Mouse (Mus musculus): ENCODE measurements around the gene Babam1. TPM values are rescaled to one million over a fixed set of nuclear protein-coding genes. Genes with fewer than 3 reads are reported as not detected.

The Babam1 gene
- 96.0 and 96.6 TPM in 2 replicates for polyA plus RNA-seq (2015; fragmentation: Nextera tagmentation; extraction: Ambion mirVana)

- H3K36me3 ChIP-seq = peaks cover 24% of the 10 kb centered on the region
- peak within 1 kb of the TSS; percentile 83 for H3K4me3 ChIP-seq
- H3K27me3 ChIP-seq = no peaks in the 10 kb centered on the region
- H3K4me2 ChIP-seq = peak within 1 kb of the TSS; percentile 74
- ATAC-seq (ENCODE audit: low read depth) = peak; percentile 98
- peak within 1 kb of the TSS; percentile 82 for H3K9ac ChIP-seq
- WGBS = under 1% methylated on average over 34 of the region's 34 CpGs
- peak within 1 kb of the TSS; percentile 64 for H3K27ac ChIP-seq (replicated peaks)
- peaks cover 8% of the 10 kb centered on the region for H3K4me1 ChIP-seq (replicated peaks)
- H3K9me3 ChIP-seq = no peaks in the 10 kb centered on the region
These were observed at the start of gene Babam1 for GRCm38 (mm10) chr8:71396639-71397305. Babam1 (plus strand) TSS chr8:71396861.

GRCm38 (mm10) chr8:71351117-71351516, 45.5 kb upstream of the Babam1 start:
- no peak overlapping the region for H3K27ac ChIP-seq (replicated peaks)
- peaks cover 99% of the 10 kb centered on the region for H3K36me3 ChIP-seq
- WGBS = 81% methylated on average over 3 of the region's 3 CpGs
- H3K27me3 ChIP-seq = no peaks in the 10 kb centered on the region
- H3K9ac ChIP-seq = no peak overlapping the region
- H3K4me2 ChIP-seq = no peak overlapping the region
- H3K9me3 ChIP-seq = no peaks in the 10 kb centered on the region
- H3K4me3 ChIP-seq = no peak overlapping the region
- no peak for ATAC-seq (ENCODE audit: low read depth)
- no peaks in the 10 kb centered on the region for H3K4me1 ChIP-seq (replicated peaks)

GRCm38 (mm10) chr8:71351520-71351919, 45.1 kb upstream of the Babam1 start:
- Histone ChIP-seq H3K4me3 (no peak overlapping the region), H3K4me2 (no peak overlapping the region), H3K9ac (no peak overlapping the region), H3K9me3 (no peaks in the 10 kb centered on the region), H3K27me3 (no peaks in the 10 kb centered on the region), H3K4me1 (replicated peaks) (no peaks in the 10 kb centered on the region), H3K36me3 (peaks cover 99% of the 10 kb centered on the region), H3K27ac (replicated peaks) (no peak overlapping the region)
- WGBS = 88% methylated on average over 1 of the region's 1 CpGs
- no peak for ATAC-seq (ENCODE audit: low read depth)

GRCm38 (mm10) chr8:71358026-71358425, 38.6 kb upstream of the Babam1 start:
- H3K4me3 ChIP-seq = no peak overlapping the region
- no peak overlapping the region for H3K4me2 ChIP-seq
- no peaks in the 10 kb centered on the region for H3K9me3 ChIP-seq
- no peak for ATAC-seq (ENCODE audit: low read depth)
- no peak overlapping the region for H3K27ac ChIP-seq (replicated peaks)
- H3K27me3 ChIP-seq = no peaks in the 10 kb centered on the region
- H3K4me1 ChIP-seq (replicated peaks) = no peaks in the 10 kb centered on the region
- H3K9ac ChIP-seq = no peak overlapping the region
- H3K36me3 ChIP-seq = peaks cover 86% of the 10 kb centered on the region
- WGBS = 89% methylated on average over 3 of the region's 3 CpGs

GRCm38 (mm10) chr8:71366771-71367528, 29.7 kb upstream of the Babam1 start, which contains the start of gene Use1:
Use1 (plus strand) TSS chr8:71366848.
- no peaks in the 10 kb centered on the region for H3K9me3 ChIP-seq
- H3K4me1 ChIP-seq (replicated peaks) = peaks cover 38% of the 10 kb centered on the region
- H3K36me3 ChIP-seq = peaks cover 14% of the 10 kb centered on the region
- WGBS = under 1% methylated on average over 56 of the region's 56 CpGs
- peak within 1 kb of the TSS; percentile 77 for H3K9ac ChIP-seq
- H3K27me3 ChIP-seq = no peaks in the 10 kb centered on the region
- peak within 1 kb of the TSS; percentile 94 for H3K27ac ChIP-seq (replicated peaks)
- peak within 1 kb of the TSS; percentile 74 for H3K4me2 ChIP-seq
- H3K4me3 ChIP-seq = peak within 1 kb of the TSS; percentile 61
- ATAC-seq (ENCODE audit: low read depth) = peak; percentile 80

GRCm38 (mm10) chr8:71367529-71368176, 29.0 kb upstream of the Babam1 start:
- Histone ChIP-seq H3K27ac (replicated peaks) (peak overlapping the region; percentile 94), H3K27me3 (no peaks in the 10 kb centered on the region), H3K4me1 (replicated peaks) (peaks cover 38% of the 10 kb centered on the region), H3K4me2 (peak overlapping the region; percentile 74), H3K9ac (peak overlapping the region; percentile 77), H3K36me3 (peaks cover 14% of the 10 kb centered on the region), H3K9me3 (no peaks in the 10 kb centered on the region), H3K4me3 (peak overlapping the region; percentile 61)
- WGBS = 59% methylated on average over 17 of the region's 17 CpGs
- no peak for ATAC-seq (ENCODE audit: low read depth)

- Histone ChIP-seq H3K4me3 (no peak overlapping the region), H3K4me2 (no peak overlapping the region), H3K4me1 (replicated peaks) (peaks cover 38% of the 10 kb centered on the region), H3K36me3 (peaks cover 18% of the 10 kb centered on the region), H3K9ac (0 out of 2 replicates have a peak overlapping the region, but pooled peaks have one; percentile 2), H3K9me3 (no peaks in the 10 kb centered on the region), H3K27ac (replicated peaks) (no peak overlapping the region), H3K27me3 (no peaks in the 10 kb centered on the region)
- ATAC-seq (ENCODE audit: low read depth) = no peak
These were observed 28.3 kb upstream of the Babam1 start for GRCm38 (mm10) chr8:71368366-71368765.

GRCm38 (mm10) chr8:71369040-71369718, 27.5 kb upstream of the Babam1 start:
- Histone ChIP-seq H3K36me3 (peaks cover 26% of the 10 kb centered on the region), H3K9me3 (no peaks in the 10 kb centered on the region), H3K27me3 (no peaks in the 10 kb centered on the region), H3K4me1 (replicated peaks) (peaks cover 38% of the 10 kb centered on the region), H3K4me3 (no peak overlapping the region), H3K9ac (0 out of 2 replicates have a peak overlapping the region, but pooled peaks have one; percentile 2), H3K4me2 (no peak overlapping the region), H3K27ac (replicated peaks) (no peak overlapping the region)
- 96% methylated on average over 10 of the region's 10 CpGs for WGBS
- no peak for ATAC-seq (ENCODE audit: low read depth)

- Histone ChIP-seq H3K4me2 (peak overlapping the region; percentile 55), H3K27ac (replicated peaks) (peak overlapping the region; percentile 88), H3K4me3 (peak overlapping the region; percentile 72), H3K4me1 (replicated peaks) (peaks cover 44% of the 10 kb centered on the region), H3K9ac (peak overlapping the region; percentile 73), H3K27me3 (no peaks in the 10 kb centered on the region), H3K9me3 (no peaks in the 10 kb centered on the region), H3K36me3 (peaks cover 37% of the 10 kb centered on the region)
- ATAC-seq (ENCODE audit: low read depth) = no peak
- WGBS = 15% methylated on average over 5 of the region's 5 CpGs
These were observed 25.9 kb upstream of the Babam1 start for GRCm38 (mm10) chr8:71370711-71371235.

- ATAC-seq (ENCODE audit: low read depth) = peak; percentile 80
- peak within 1 kb of the TSS; percentile 73 for H3K9ac ChIP-seq
- no peaks in the 10 kb centered on the region for H3K27me3 ChIP-seq
- peaks cover 44% of the 10 kb centered on the region for H3K4me1 ChIP-seq (replicated peaks)
- H3K36me3 ChIP-seq = peaks cover 37% of the 10 kb centered on the region
- peak within 1 kb of the TSS; percentile 72 for H3K4me3 ChIP-seq
- H3K9me3 ChIP-seq = no peaks in the 10 kb centered on the region
- H3K27ac ChIP-seq (replicated peaks) = peak within 1 kb of the TSS; percentile 88
- peak within 1 kb of the TSS; percentile 55 for H3K4me2 ChIP-seq
- 2% methylated on average over 68 of the region's 68 CpGs for WGBS
These were observed 25.3 kb upstream of the Babam1 start, which contains the start of gene Ocel1 for GRCm38 (mm10) chr8:71371236-71371848. Ocel1 (plus strand) TSS chr8:71371298.

- Histone ChIP-seq H3K27me3 (no peaks in the 10 kb centered on the region), H3K27ac (replicated peaks) (no peak overlapping the region), H3K36me3 (peaks cover 37% of the 10 kb centered on the region), H3K4me2 (no peak overlapping the region), H3K4me3 (no peak overlapping the region), H3K4me1 (replicated peaks) (peaks cover 52% of the 10 kb centered on the region), H3K9ac (no peak overlapping the region), H3K9me3 (no peaks in the 10 kb centered on the region)
- 83% methylated on average over 12 of the region's 12 CpGs for WGBS
- ATAC-seq (ENCODE audit: low read depth) = no peak
These were observed 24.2 kb upstream of the Babam1 start for GRCm38 (mm10) chr8:71372427-71372826.

Measured in neural tube, embryonic 13.5 days (tissue).